Mouse (Mus musculus): ENCODE data around the gene Tango6. TPM values are rescaled to one million over a fixed set of nuclear protein-coding genes. Genes with fewer than 3 reads are reported as not detected.

The Tango6 gene
- total RNA-seq, 2 experiments from 2014 or later = 6.5 to 6.9 TPM

DNA sequence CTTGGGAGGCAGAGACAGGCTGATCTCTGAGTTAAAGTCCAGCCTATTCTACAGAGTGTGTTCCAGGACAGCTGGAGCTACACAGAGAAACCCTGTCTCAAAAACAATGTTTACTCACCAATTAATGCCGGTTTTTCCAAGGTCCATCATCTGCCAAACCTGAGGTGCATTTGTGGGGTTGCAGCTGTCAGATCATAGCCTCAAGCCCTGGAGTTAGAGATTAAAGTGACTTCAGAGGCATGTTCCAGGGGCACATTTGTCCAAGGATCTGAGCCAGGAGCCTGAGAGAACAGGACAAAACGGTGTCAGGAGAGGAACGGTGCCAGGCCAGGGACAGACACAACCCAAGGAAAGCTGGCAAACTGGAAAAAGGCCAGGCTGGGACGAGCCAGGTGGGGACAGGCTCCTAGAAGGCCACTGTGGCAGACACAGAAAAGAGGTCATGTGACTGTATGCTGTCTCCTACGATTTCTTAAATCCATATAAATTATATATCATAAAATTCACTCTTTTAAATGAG, 146.7 kb downstream of the Tango6 start:
- H3K4me3 ChIP-seq = no peak overlapping the region
- no peak overlapping the region for H3K27ac ChIP-seq
- TF ChIP-seq CTCF (IDR thresholded peaks at IDR 0.05) = no peak
- no peak for DNase-seq (ENCODE audit: extremely low spot score in 1 of 2, low spot score in 2 of 2)
- intact Hi-C loops (cut with DNase I) = no loop called here

- H3K27ac ChIP-seq = no peak overlapping the region
- intact Hi-C loops (cut with DNase I) = no loop called here
- DNase-seq (ENCODE audit: extremely low spot score in 1 of 2, low spot score in 2 of 2) = no peak
- no peak overlapping the region for H3K4me3 ChIP-seq
- no peak for TF ChIP-seq CTCF (IDR thresholded peaks at IDR 0.05)
Measured at GRCm38 (mm10) chr8:106834899-106835298, 152.0 kb downstream of the Tango6 start.

DNA sequence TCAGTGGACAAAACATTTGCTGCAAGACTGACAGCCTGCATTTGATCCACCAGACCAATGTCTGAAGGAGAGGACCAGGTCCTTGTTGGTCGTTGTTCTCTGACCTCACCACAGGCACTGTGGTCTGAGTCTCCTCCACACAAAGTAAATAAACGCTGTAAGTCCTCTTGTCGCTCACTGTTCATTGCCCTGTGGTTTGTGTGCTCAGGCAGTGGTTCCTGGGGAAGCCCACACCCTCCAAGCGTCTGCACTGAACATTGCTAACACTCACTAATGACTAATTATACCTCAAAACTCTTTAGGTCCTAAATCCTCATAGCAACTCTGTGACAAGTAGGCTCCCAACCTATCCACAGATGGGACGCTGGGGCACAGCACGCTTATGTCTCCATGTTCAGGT, 153.7 kb downstream of the Tango6 start:
- intact Hi-C loops (cut with DNase I) = no loop called here
- DNase-seq (ENCODE audit: extremely low spot score in 1 of 2, low spot score in 2 of 2) = no peak
- no peak for TF ChIP-seq CTCF (IDR thresholded peaks at IDR 0.05)
- H3K27ac ChIP-seq = no peak overlapping the region
- no peak overlapping the region for H3K4me3 ChIP-seq

DNA sequence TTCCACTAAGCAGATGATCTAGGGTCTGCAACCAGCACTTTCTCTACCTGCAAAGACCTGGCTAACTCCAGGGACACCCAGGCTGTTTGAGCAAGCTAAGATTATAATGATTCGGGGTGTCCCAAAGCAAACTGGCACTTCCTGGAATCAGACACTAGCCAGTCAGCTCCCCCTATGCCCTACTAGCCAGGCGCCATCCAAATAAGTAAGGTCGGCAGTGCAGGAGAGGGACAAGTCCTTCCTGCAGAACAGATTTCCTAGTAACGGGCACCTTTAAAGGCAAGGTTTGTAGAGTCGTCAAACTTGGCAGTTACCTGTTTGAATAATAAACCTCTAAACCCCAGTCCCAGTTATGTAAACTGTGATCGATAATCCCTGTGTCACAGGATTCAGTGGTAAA, 155.9 kb downstream of the Tango6 start:
- Histone ChIP-seq H3K27ac (peak overlapping the region; percentile 94), H3K4me3 (no peak overlapping the region)
- TF ChIP-seq CTCF (IDR thresholded peaks at IDR 0.05) = no peak
- intact Hi-C loops (cut with DNase I) = loop anchor here (2.0 kb wide), 1 partner anchor 68 kb away; no protein-coding TSS in a partner anchor
- DNase-seq (ENCODE audit: extremely low spot score in 1 of 2, low spot score in 2 of 2) = no peak

DNA sequence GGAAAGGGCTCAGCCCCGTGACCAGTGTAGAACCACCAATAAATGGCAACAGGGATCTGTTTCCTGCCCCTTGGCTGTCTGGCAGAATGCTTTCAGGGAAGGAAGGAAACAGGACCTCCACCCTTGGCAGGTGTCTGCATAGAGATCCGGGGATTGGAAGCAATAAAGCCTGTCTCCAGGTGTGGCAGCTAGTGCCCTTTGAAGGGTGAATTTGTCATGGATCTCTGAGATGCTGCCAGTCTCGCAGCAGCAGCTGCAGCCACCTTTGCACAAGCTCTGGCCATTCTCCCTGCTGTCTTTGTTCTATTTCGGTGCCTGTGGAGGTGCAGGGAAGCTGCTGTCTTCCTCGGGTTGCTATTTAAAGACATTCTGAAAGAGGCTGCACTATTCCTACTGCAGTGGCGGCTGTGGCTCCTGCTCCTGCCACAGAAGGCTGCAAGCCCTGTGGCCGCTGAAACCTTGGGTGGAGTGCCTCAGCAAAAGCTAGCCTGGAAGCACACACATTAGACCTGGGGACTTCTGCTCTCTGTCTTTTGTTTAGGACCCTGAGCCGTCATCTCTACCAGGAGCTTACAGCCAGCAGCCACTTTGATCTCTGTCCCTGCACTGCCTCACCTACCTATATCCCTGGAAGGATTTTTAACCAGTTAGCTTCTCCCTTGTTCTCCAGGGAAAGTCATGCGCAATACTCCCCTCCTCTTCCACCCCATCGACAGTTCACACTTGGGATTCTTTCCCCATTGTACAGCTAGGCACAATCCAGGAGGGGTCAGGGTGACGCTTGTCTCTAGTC, 156.5 kb downstream of the Tango6 start:
- peak; percentile 39 to 40 for DNase-seq (ENCODE audit: extremely low spot score in 1 of 2, low spot score in 2 of 2)
- intact Hi-C loops (cut with DNase I) = loop anchor here (2.0 kb wide), 1 partner anchor 69 kb away; no protein-coding TSS in a partner anchor
- no peak overlapping the region for H3K4me3 ChIP-seq
- TF ChIP-seq CTCF (IDR thresholded peaks at IDR 0.05) = no peak
- peak overlapping the region; percentile 94 for H3K27ac ChIP-seq

GRCm38 (mm10) chr8:106850034-106850433, 167.2 kb downstream of the Tango6 start:
- Histone ChIP-seq H3K4me3 (no peak overlapping the region), H3K27ac (no peak overlapping the region)
- intact Hi-C loops (cut with DNase I) = no loop called here
- no peak for DNase-seq (ENCODE audit: extremely low spot score in 1 of 2, low spot score in 2 of 2)
- no peak for TF ChIP-seq CTCF (IDR thresholded peaks at IDR 0.05)

DNA sequence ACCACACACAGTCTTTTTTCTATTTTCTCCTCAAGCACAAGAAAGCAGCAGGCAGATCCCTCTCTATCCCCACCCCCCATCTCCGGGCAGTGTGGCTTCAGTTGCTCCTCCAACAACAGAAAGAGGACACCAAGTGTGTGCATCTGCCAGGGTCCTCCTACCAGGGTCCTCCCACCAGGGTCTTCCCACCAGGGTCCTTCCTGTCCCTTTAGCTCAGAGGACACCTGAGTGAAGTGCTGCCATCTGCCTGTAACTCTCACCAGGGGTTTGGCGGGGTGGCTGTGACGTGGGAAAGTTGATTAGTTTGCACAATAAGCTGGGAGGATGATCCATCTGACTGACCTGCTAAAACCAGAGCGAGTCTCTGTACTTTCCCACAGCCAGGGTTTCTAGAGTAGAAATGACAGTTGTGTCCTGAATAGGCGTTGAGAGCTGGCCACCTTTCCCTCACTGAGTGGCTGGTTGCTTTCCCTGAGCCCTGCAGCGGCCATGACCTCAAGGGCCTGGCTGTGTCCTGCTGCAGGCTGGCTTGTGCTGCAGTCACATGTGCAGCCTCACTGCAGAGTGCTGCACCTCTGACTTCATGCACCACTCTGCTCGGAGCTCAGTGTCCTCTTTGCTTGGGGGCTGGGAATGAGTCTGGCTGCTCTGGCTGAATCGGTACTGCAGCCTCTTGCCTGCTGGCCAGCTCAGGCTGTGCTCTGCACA, 171.8 kb downstream of the Tango6 start:
- no peak overlapping the region for H3K27ac ChIP-seq
- TF ChIP-seq CTCF (IDR thresholded peaks at IDR 0.05) = no peak; the same call in 1 of the 2 replicates
- intact Hi-C loops (cut with DNase I) = no loop called here
- no peak overlapping the region for H3K4me3 ChIP-seq
- DNase-seq (ENCODE audit: extremely low spot score in 1 of 2, low spot score in 2 of 2) = no peak

GRCm38 (mm10) chr8:106855242-106855562, 172.3 kb downstream of the Tango6 start:
- TF ChIP-seq CTCF (IDR thresholded peaks at IDR 0.05) = no peak
- intact Hi-C loops (cut with DNase I) = no loop called here
- no peak for DNase-seq (ENCODE audit: extremely low spot score in 1 of 2, low spot score in 2 of 2)
- no peak overlapping the region for H3K27ac ChIP-seq
- H3K4me3 ChIP-seq = no peak overlapping the region

DNA sequence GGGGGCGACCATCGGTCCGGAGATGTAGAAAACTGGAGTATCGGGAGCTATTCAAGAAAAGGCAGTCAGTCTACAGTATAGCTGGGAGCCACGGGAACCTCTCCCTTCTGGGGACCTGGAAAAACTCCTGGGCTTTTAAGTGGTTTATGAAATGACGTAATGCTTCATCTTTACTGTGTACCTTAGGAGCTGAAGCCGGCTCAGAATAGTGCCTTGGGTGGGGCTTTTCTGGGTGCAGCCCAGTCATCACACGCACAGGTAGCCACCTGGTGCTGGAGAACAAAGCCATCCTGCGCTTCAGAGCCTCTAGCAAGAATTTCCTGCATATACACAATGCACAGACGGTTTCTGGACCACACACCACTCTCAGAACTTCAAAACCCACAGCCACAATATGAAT, 180.0 kb downstream of the Tango6 start:
- H3K27ac ChIP-seq = no peak overlapping the region
- no peak for DNase-seq (ENCODE audit: extremely low spot score in 1 of 2, low spot score in 2 of 2)
- no peak for TF ChIP-seq CTCF (IDR thresholded peaks at IDR 0.05)
- intact Hi-C loops (cut with DNase I) = no loop called here
- no peak overlapping the region for H3K4me3 ChIP-seq

- intact Hi-C loops (cut with DNase I) = no loop called here
- no peak for TF ChIP-seq CTCF (IDR thresholded peaks at IDR 0.05)
Measured at GRCm38 (mm10) chr8:106865354-106865753, 182.5 kb downstream of the Tango6 start.

GRCm38 (mm10) chr8:106870051-106870450, 187.2 kb downstream of the Tango6 start, which contains the start of gene Has3:
Gene Has3, plus strand, starts transcription at chr8:106870242.
- no peak for DNase-seq (ENCODE audit: extremely low spot score in 1 of 2, low spot score in 2 of 2)
- intact Hi-C loops (cut with DNase I) = loop anchor here (5.0 kb wide), 2 partner anchors 98 to 153 kb away; no protein-coding TSS in a partner anchor
- peak within 1 kb of the TSS; percentile 66 for H3K4me3 ChIP-seq
- TF ChIP-seq CTCF (IDR thresholded peaks at IDR 0.05) = peak; percentile 8
- no peak within 1 kb of the TSS for H3K27ac ChIP-seq

More at GRCm38 (mm10) chr8:106865354-106865753, 182.5 kb downstream of the Tango6 start:
- DNase-seq (ENCODE audit: extremely low spot score in 1 of 2, low spot score in 2 of 2) = no peak
- Histone ChIP-seq H3K27ac (no peak overlapping the region), H3K4me3 (no peak overlapping the region)
